Mouse (Mus musculus) G1E (cell line): ENCODE data around the gene Pde3a.

Source experiments
- CTCF ChIP-seq: IDR thresholded peaks from 2 replicates; pipeline ENCODE4 v1.5.1; 2012; ENCODE audit warnings: low read depth, low read length, inconsistent platforms, mixed read lengths
- GATA1 ChIP-seq: IDR thresholded peaks from 2 replicates; pipeline ENCODE4 v1.6.1; 2012; ENCODE audit warnings: borderline replicate concordance, low read length, inconsistent platforms, mixed read lengths
- GATA2 ChIP-seq: IDR thresholded peaks from 2 replicates; pipeline ENCODE4 v1.6.1; 2012; ENCODE audit warnings: low read depth, low read length, inconsistent platforms, borderline replicate concordance
- POLR2AphosphoS5 ChIP-seq: IDR thresholded peaks from 2 replicates; pipeline ENCODE4 v1.6.1; 2012; ENCODE audit warnings: low read depth, low read length, inconsistent platforms; ENCODE audit not compliant: insufficient replicate concordance
- TAL1 ChIP-seq: conservative IDR thresholded peaks from 2 replicates; pipeline ENCODE4 v1.6.1; 2012; ENCODE audit warnings: low read depth, low read length, inconsistent platforms, mixed read lengths

GRCm38 (mm10) chr6:141295264-141295663 is 46.2 kb downstream of the Pde3a start:
- TF ChIP-seq CTCF (no peak), POLR2AphosphoS5 (no peak), TAL1 (no peak), GATA1 (no peak), GATA2 (no peak)
